Mouse (Mus musculus) urinary bladder, postnatal 36 days (tissue): ENCODE measurements around the gene Tnrc6b.
A peak's percentile ranks its signal among the peaks of the same experiment; 100 is the strongest.
"Not testable (repeated sequence)": the region's sequence is repeated elsewhere in the genome, so short reads cannot be mapped to it uniquely, and the experiment has no call there.

Experiments
- DNase-seq, 2 experiments: peaks; one replicate each; pipeline ENCODE4 v3.0.0; 2022; ENCODE audit warnings: low spot score in 2 of 2, mixed read lengths in 1 of 2

Gene Tnrc6b

GRCm38 (mm10) chr15:80912175-80912574 is 201.1 kb downstream of the Tnrc6b start:
- no peak for DNase-seq

GRCm38 (mm10) chr15:80913803-80914202 is 202.7 kb downstream of the Tnrc6b start:
- no peak for DNase-seq

GRCm38 (mm10) chr15:80915850-80916249 is 204.7 kb downstream of the Tnrc6b start:
- no peak for DNase-seq

- no peak for DNase-seq
These were observed 205.5 kb downstream of the Tnrc6b start for GRCm38 (mm10) chr15:80916621-80917020.

- no peak for DNase-seq
These were observed 209.2 kb downstream of the Tnrc6b start for GRCm38 (mm10) chr15:80920346-80920745.

GRCm38 (mm10) chr15:80921781-80922180 is 210.7 kb downstream of the Tnrc6b start:
- no peak for DNase-seq

GRCm38 (mm10) chr15:80924211-80924610 is 213.1 kb downstream of the Tnrc6b start:
- no peak for DNase-seq

- no peak for DNase-seq
These were observed 217.8 kb downstream of the Tnrc6b start for GRCm38 (mm10) chr15:80928811-80929355.

GRCm38 (mm10) chr15:80930048-80930571 is 219.0 kb downstream of the Tnrc6b start:
- no peak for DNase-seq

- not testable (repeated sequence) for DNase-seq
These were observed 219.7 kb downstream of the Tnrc6b start for GRCm38 (mm10) chr15:80930676-80931320.

- DNase-seq, result no peak
These were observed 220.3 kb downstream of the Tnrc6b start for GRCm38 (mm10) chr15:80931345-80931960.

GRCm38 (mm10) chr15:80934841-80935240 is 223.7 kb downstream of the Tnrc6b start:
- DNase-seq, result no peak

- DNase-seq, result no peak
These were observed 225.6 kb downstream of the Tnrc6b start for GRCm38 (mm10) chr15:80936686-80937085.

- no peak for DNase-seq
These were observed 227.5 kb downstream of the Tnrc6b start for GRCm38 (mm10) chr15:80938615-80939014.

GRCm38 (mm10) chr15:80939401-80939800 is 228.3 kb downstream of the Tnrc6b start:
- no peak for DNase-seq

GRCm38 (mm10) chr15:80941468-80942040 is 230.4 kb downstream of the Tnrc6b start:
- no peak for DNase-seq

- DNase-seq, result no peak
These were observed 234.7 kb downstream of the Tnrc6b start for GRCm38 (mm10) chr15:80945851-80946250.

- peak; percentile 79 to 86 for DNase-seq
These were observed 237.3 kb downstream of the Tnrc6b start, which contains the start of gene Adsl for GRCm38 (mm10) chr15:80948145-80949135. Gene Adsl, plus strand, starts transcription at chr15:80948490.

- no peak for DNase-seq
These were observed 238.3 kb downstream of the Tnrc6b start for GRCm38 (mm10) chr15:80949431-80949830.

GRCm38 (mm10) chr15:80950055-80950454 is 238.9 kb downstream of the Tnrc6b start:
- DNase-seq, result no peak

- DNase-seq, result no peak
These were observed 242.9 kb downstream of the Tnrc6b start for GRCm38 (mm10) chr15:80953971-80954370.
